Mouse (Mus musculus) embryonic facial prominence, embryonic 13.5 days (tissue): ENCODE measurements around the gene Foxa1. TPM values are rescaled to one million over a fixed set of nuclear protein-coding genes. Genes with fewer than 3 reads are reported as not detected.

Experiments used
- ATAC-seq: fragments of 200-750 bp; cut with Nextera tagmentation; 2 replicates; pipeline ENCODE4 v1.8.0; 2017; ENCODE audit warnings: low read depth; ENCODE audit not compliant: insufficient number of reproducible peaks, insufficient read depth, low FRiP score, low TSS enrichment
- H3K27ac ChIP-seq: fragments of 300-500 bp; sonication (generic); 2 replicates; pipeline ENCODE4 v1.5.1; 2015; ENCODE audit warnings: moderate library complexity, mild to moderate bottlenecking, inconsistent platforms
- H3K27me3 ChIP-seq: fragments of 300-500 bp; sonication (generic); 2 replicates; pipeline ENCODE4 v1.6.1; 2015; ENCODE audit warnings: mild to moderate bottlenecking, inconsistent platforms
- H3K36me3 ChIP-seq: fragments of 300-500 bp; sonication (generic); 2 replicates; pipeline ENCODE4 v1.6.1; 2015; ENCODE audit warnings: mild to moderate bottlenecking, inconsistent platforms
- H3K4me1 ChIP-seq: fragments of 300-500 bp; sonication (generic); 2 replicates; pipeline ENCODE4 v1.6.1; 2015; ENCODE audit warnings: inconsistent platforms
- H3K4me2 ChIP-seq: fragments of 300-500 bp; sonication (generic); 2 replicates; pipeline ENCODE4 v1.6.1; 2015; ENCODE audit warnings: moderate library complexity, mild to moderate bottlenecking, inconsistent platforms
- H3K4me3 ChIP-seq: fragments of 300-500 bp; sonication (generic); 2 replicates; pipeline ENCODE4 v1.5.1; 2015; ENCODE audit warnings: mild to moderate bottlenecking, inconsistent platforms
- H3K9ac ChIP-seq: fragments of 300-500 bp; sonication (generic); 2 replicates; pipeline ENCODE4 v1.6.1; 2015; ENCODE audit warnings: mild to moderate bottlenecking, inconsistent platforms
- H3K9me3 ChIP-seq: fragments of 300-500 bp; sonication (generic); 2 replicates; pipeline ENCODE4 v1.6.1; 2016; ENCODE audit warnings: inconsistent platforms
- WGBS: fragments of 180-500 bp; shearing (Covaris S2); methylation state at CpG from one replicate; pipeline ENCODE4 v1.1.7; 2015; ENCODE audit warnings: mixed read lengths; 5-methylcytosine and 5-hydroxymethylcytosine counted together
- polyA plus RNA-seq: library from polyadenylated mRNA; unstranded; fragments of >200 nt; fragmentation: Nextera tagmentation; extraction: Ambion mirVana; gene quantifications from 2 replicates; pipeline ENCODE4 v1.2.1, GENCODE M21; 2015

Foxa1 gene
- polyA plus RNA-seq, 1 experiment from 2014 or later: 0.96 TPM

- peaks cover 91% of the 10 kb centered on the region for H3K27me3 ChIP-seq
- H3K4me1 ChIP-seq: peaks cover 25% of the 10 kb centered on the region
- H3K36me3 ChIP-seq: no peaks in the 10 kb centered on the region
- H3K9ac ChIP-seq: no peak overlapping the region; the same call in 1 of the 2 replicates
- peak overlapping the region; percentile 55 for H3K4me2 ChIP-seq
- peak overlapping the region; percentile 31 for H3K4me3 ChIP-seq
- no peak for ATAC-seq
- H3K9me3 ChIP-seq: no peaks in the 10 kb centered on the region
- H3K27ac ChIP-seq: no peak overlapping the region
- WGBS: 1% methylated on average over 63 of the region's 63 CpGs
Observed at GRCm38 (mm10) chr12:57538588-57539550, 7.8 kb downstream of the Foxa1 start.

- H3K36me3 ChIP-seq: no peaks in the 10 kb centered on the region
- peak overlapping the region; percentile 31 for H3K4me3 ChIP-seq
- H3K27me3 ChIP-seq: peaks cover 91% of the 10 kb centered on the region
- peak overlapping the region; percentile 55 for H3K4me2 ChIP-seq
- no peak overlapping the region for H3K27ac ChIP-seq
- H3K4me1 ChIP-seq: peaks cover 22% of the 10 kb centered on the region
- H3K9ac ChIP-seq: no peak overlapping the region
- WGBS: 2% methylated on average over 21 of the region's 21 CpGs
- H3K9me3 ChIP-seq: no peaks in the 10 kb centered on the region
- ATAC-seq: no peak
Observed at GRCm38 (mm10) chr12:57537791-57538587, 8.7 kb downstream of the Foxa1 start.

GRCm38 (mm10) chr12:57536909-57537670, 9.6 kb downstream of the Foxa1 start:
- H3K9ac ChIP-seq: no peak overlapping the region
- no peak overlapping the region for H3K4me3 ChIP-seq
- H3K9me3 ChIP-seq: no peaks in the 10 kb centered on the region
- no peaks in the 10 kb centered on the region for H3K36me3 ChIP-seq
- peaks cover 91% of the 10 kb centered on the region for H3K27me3 ChIP-seq
- no peak for ATAC-seq
- H3K27ac ChIP-seq: no peak overlapping the region
- H3K4me2 ChIP-seq: no peak overlapping the region
- H3K4me1 ChIP-seq: peaks cover 13% of the 10 kb centered on the region
- 4% methylated on average over 11 of the region's 11 CpGs for WGBS

GRCm38 (mm10) chr12:57536056-57536908, 10.4 kb downstream of the Foxa1 start:
- H3K4me3 ChIP-seq: no peak overlapping the region
- no peaks in the 10 kb centered on the region for H3K36me3 ChIP-seq
- H3K27me3 ChIP-seq: peaks cover 91% of the 10 kb centered on the region
- no peaks in the 10 kb centered on the region for H3K9me3 ChIP-seq
- WGBS: 2% methylated on average over 25 of the region's 25 CpGs
- H3K27ac ChIP-seq: no peak overlapping the region
- no peak overlapping the region for H3K9ac ChIP-seq
- no peak for ATAC-seq
- H3K4me2 ChIP-seq: no peak overlapping the region
- H3K4me1 ChIP-seq: peaks cover 13% of the 10 kb centered on the region

- WGBS: 2% methylated on average over 39 of the region's 39 CpGs
- peaks cover 13% of the 10 kb centered on the region for H3K4me1 ChIP-seq
- H3K9ac ChIP-seq: no peak overlapping the region
- peak overlapping the region; percentile 32; the same call in 1 of the 2 replicates for H3K4me2 ChIP-seq
- no peaks in the 10 kb centered on the region for H3K36me3 ChIP-seq
- H3K27me3 ChIP-seq: peaks cover 94% of the 10 kb centered on the region
- H3K9me3 ChIP-seq: no peaks in the 10 kb centered on the region
- peak; percentile 67 for ATAC-seq
- no peak overlapping the region for H3K27ac ChIP-seq
- H3K4me3 ChIP-seq: peak overlapping the region; percentile 18
Observed at GRCm38 (mm10) chr12:57534879-57535611, 11.7 kb downstream of the Foxa1 start.

GRCm38 (mm10) chr12:57534517-57534878, 12.2 kb downstream of the Foxa1 start:
- H3K4me3 ChIP-seq: peak overlapping the region; percentile 18
- no peak for ATAC-seq
- H3K27me3 ChIP-seq: peaks cover 89% of the 10 kb centered on the region
- WGBS: 3% methylated on average over 6 of the region's 6 CpGs
- H3K9me3 ChIP-seq: no peaks in the 10 kb centered on the region
- no peak overlapping the region for H3K9ac ChIP-seq
- peaks cover 13% of the 10 kb centered on the region for H3K4me1 ChIP-seq
- no peak overlapping the region; the same call in 1 of the 2 replicates for H3K4me2 ChIP-seq
- H3K27ac ChIP-seq: no peak overlapping the region
- H3K36me3 ChIP-seq: no peaks in the 10 kb centered on the region

GRCm38 (mm10) chr12:57530474-57530873, 16.2 kb downstream of the Foxa1 start:
- no peak for ATAC-seq
- H3K4me1 ChIP-seq: peaks cover 4% of the 10 kb centered on the region
- WGBS: 7% methylated on average over 9 of the region's 9 CpGs
- H3K36me3 ChIP-seq: no peaks in the 10 kb centered on the region
- H3K4me2 ChIP-seq: no peak overlapping the region
- H3K27ac ChIP-seq: no peak overlapping the region
- no peak overlapping the region for H3K9ac ChIP-seq
- no peaks in the 10 kb centered on the region for H3K9me3 ChIP-seq
- H3K27me3 ChIP-seq: peaks cover 54% of the 10 kb centered on the region
- no peak overlapping the region for H3K4me3 ChIP-seq

- Histone ChIP-seq H3K4me2 (no peak overlapping the region), H3K9ac (no peak overlapping the region), H3K36me3 (no peaks in the 10 kb centered on the region), H3K4me1 (no peaks in the 10 kb centered on the region), H3K9me3 (no peaks in the 10 kb centered on the region), H3K27ac (no peak overlapping the region), H3K4me3 (no peak overlapping the region), H3K27me3 (peaks cover 32% of the 10 kb centered on the region)
- WGBS: 80% methylated on average over 4 of the region's 4 CpGs
- no peak for ATAC-seq
Observed at GRCm38 (mm10) chr12:57528335-57528734, 18.4 kb downstream of the Foxa1 start.

GRCm38 (mm10) chr12:57515702-57516377, 30.9 kb downstream of the Foxa1 start:
- H3K27ac ChIP-seq: no peak overlapping the region
- H3K4me2 ChIP-seq: no peak overlapping the region
- no peaks in the 10 kb centered on the region for H3K4me1 ChIP-seq
- no peak overlapping the region for H3K4me3 ChIP-seq
- H3K9ac ChIP-seq: no peak overlapping the region
- ATAC-seq: no peak
- H3K9me3 ChIP-seq: no peaks in the 10 kb centered on the region
- no peaks in the 10 kb centered on the region for H3K36me3 ChIP-seq
- H3K27me3 ChIP-seq: no peaks in the 10 kb centered on the region
- 50% methylated on average over 12 of the region's 12 CpGs for WGBS

GRCm38 (mm10) chr12:57514552-57514951, 32.2 kb downstream of the Foxa1 start:
- Histone ChIP-seq H3K9ac (no peak overlapping the region), H3K36me3 (no peaks in the 10 kb centered on the region), H3K27ac (no peak overlapping the region), H3K4me1 (no peaks in the 10 kb centered on the region), H3K4me3 (no peak overlapping the region), H3K9me3 (no peaks in the 10 kb centered on the region), H3K27me3 (no peaks in the 10 kb centered on the region), H3K4me2 (no peak overlapping the region)
- no peak for ATAC-seq
- 69% methylated on average over 1 of the region's 1 CpGs for WGBS
